Mouse (Mus musculus) erythroblast, embryonic 14.5 days (primary cell): ENCODE measurements around the gene Ccdc54.

Experiments
- GATA1 ChIP-seq: IDR thresholded peaks from 2 replicates; pipeline ENCODE4 v1.6.1; 2012; ENCODE audit warnings: low read length, inconsistent platforms, mixed read lengths
- TAL1 ChIP-seq: IDR thresholded peaks from 3 replicates; pipeline ENCODE4 v1.6.1; 2012; ENCODE audit warnings: low read length, inconsistent platforms, mixed read lengths

GRCm38 (mm10) chr16:50553828-50554227 lies 37.1 kb downstream of the Ccdc54 start:
- no peak for TF ChIP-seq TAL1
- no peak for TF ChIP-seq GATA1
